Mouse (Mus musculus): Measurements from ENCODE around the gene Olfr733. TPM values are rescaled to one million over a fixed set of nuclear protein-coding genes. Genes with fewer than 3 reads are reported as not detected.

Olfr733 gene
- not detected in 2 replicates for polyA plus RNA-seq (2015; fragmentation: Nextera tagmentation; extraction: Ambion mirVana)

DNA sequence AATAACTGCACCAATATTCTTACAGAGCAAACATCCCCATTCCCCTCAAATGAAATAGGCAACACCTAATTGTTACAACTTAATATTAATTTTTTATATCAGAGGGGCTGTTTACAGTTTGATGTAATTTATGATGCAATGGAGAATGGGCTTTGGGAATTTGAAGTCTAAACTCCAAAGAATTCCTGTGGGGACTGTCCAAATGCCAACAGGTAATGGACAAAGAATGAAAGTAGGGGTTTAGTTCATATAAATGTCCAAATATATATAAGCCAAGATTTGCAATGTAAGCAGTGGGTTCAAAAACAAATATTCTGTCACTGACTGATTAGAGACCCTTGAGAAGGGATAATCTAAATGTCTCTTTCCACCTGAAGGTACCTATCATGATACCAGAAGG is at the start of gene Olfr733:
TSS of gene Olfr733 (minus strand) at position 101 of the 400 bp plus-strand sequence.
- no peak within 1 kb of the TSS for H3K27ac ChIP-seq (replicated peaks)
- H3K9ac ChIP-seq (replicated peaks) = no peak within 1 kb of the TSS
- H3K4me1 ChIP-seq = no peaks in the 10 kb centered on the region
- H3K4me3 ChIP-seq = no peak within 1 kb of the TSS
- no peak within 1 kb of the TSS for H3K4me2 ChIP-seq (replicated peaks)
- no peaks in the 10 kb centered on the region for H3K27me3 ChIP-seq
- no peaks in the 10 kb centered on the region for H3K36me3 ChIP-seq
- no peak for ATAC-seq (replicated peaks)
- no peaks in the 10 kb centered on the region for H3K9me3 ChIP-seq

DNA sequence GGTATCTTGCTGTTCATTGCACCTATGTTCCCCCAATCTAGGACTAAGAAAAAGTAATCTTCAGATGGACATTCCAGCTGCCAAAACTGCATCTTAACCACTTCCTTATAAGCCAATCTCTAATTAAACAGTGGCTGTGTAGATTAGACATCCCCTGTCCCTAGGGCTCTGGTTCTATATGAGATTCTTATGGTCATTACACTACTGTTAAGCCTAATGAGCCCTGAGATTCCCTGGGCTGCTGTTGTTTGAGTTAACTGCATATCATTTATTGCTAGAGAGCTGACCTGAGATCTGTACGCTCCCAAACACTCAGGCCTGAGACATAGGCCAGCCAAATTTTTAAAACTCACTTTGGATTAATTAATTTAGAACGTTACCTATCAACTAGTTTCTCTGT is 47.5 kb upstream of the Olfr733 start, which contains the start of gene Olfr735:
TSS of gene Olfr735 (minus strand) at position 77 of the 400 bp plus-strand sequence.
- H3K36me3 ChIP-seq = no peaks in the 10 kb centered on the region
- WGBS = 80% methylated on average over 2 of the region's 2 CpGs
- no peak within 1 kb of the TSS for H3K9ac ChIP-seq (replicated peaks)
- H3K27me3 ChIP-seq = no peaks in the 10 kb centered on the region
- ATAC-seq (replicated peaks) = no peak
- no peak within 1 kb of the TSS for H3K4me3 ChIP-seq
- H3K4me1 ChIP-seq = no peaks in the 10 kb centered on the region
- H3K4me2 ChIP-seq (replicated peaks) = no peak within 1 kb of the TSS
- H3K9me3 ChIP-seq = no peaks in the 10 kb centered on the region
- no peak within 1 kb of the TSS for H3K27ac ChIP-seq (replicated peaks)

DNA sequence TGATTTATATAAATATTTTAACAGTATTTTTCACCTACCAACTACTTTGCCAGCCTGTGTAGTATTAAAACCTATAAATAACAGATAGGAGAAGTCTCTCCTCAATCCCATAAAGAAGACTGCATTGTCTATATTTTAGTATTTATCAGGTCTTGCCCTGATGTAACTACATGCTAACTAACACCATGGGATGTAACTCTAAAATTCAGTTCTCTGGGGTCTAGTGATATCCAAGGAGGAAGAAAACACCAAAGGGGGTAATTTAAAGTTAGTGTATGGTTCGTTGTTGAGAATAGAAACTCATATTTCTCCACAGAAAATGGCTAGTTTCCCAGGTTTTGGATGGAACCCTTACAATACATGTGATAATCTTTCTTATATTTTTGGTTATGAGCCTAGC is 25.3 kb upstream of the Olfr733 start, which contains the start of gene Olfr734:
TSS of gene Olfr734 (minus strand) at position 101 of the 400 bp plus-strand sequence.
- Histone ChIP-seq H3K27me3 (no peaks in the 10 kb centered on the region), H3K4me1 (no peaks in the 10 kb centered on the region), H3K9me3 (no peaks in the 10 kb centered on the region), H3K27ac (replicated peaks) (no peak within 1 kb of the TSS), H3K4me2 (replicated peaks) (no peak within 1 kb of the TSS), H3K9ac (replicated peaks) (no peak within 1 kb of the TSS), H3K36me3 (no peaks in the 10 kb centered on the region), H3K4me3 (no peak within 1 kb of the TSS)
- no peak for ATAC-seq (replicated peaks)
- 69% methylated on average over 1 of the region's 1 CpGs for WGBS

DNA sequence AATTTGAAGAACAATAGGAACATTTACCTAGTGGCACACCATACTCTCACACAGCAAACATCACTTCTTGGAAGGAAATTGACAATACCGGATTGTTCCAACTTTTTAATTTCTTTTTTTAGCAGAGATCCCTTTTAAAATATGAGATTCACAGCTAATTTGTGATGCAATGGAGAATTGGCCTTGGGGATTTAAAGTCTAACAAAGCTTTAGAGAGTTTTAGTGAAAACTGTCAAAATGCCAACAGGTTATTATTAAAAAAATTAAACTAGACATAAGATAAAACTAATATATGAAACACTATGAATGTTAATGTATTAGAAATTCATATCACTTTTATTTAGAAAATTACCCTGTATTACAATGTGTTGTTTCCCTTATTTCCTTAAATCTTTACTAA is 17.2 kb downstream of the Olfr733 start, which contains the start of gene Olfr732:
TSS of gene Olfr732 (minus strand) at position 101 of the 400 bp plus-strand sequence.
- Histone ChIP-seq H3K9me3 (no peaks in the 10 kb centered on the region), H3K9ac (replicated peaks) (no peak within 1 kb of the TSS), H3K4me1 (no peaks in the 10 kb centered on the region), H3K4me2 (replicated peaks) (no peak within 1 kb of the TSS), H3K4me3 (no peak within 1 kb of the TSS), H3K27me3 (no peaks in the 10 kb centered on the region), H3K27ac (replicated peaks) (no peak within 1 kb of the TSS), H3K36me3 (no peaks in the 10 kb centered on the region)
- no peak for ATAC-seq (replicated peaks)
- 97% methylated on average over 1 of the region's 1 CpGs for WGBS

Other genes with a start within 250 kb of the Olfr733 start
- gene Olfr726, start 210.6 kb downstream of the Olfr733 start, polyA plus RNA-seq (2015; fragmentation: Nextera tagmentation; extraction: Ambion mirVana) = not detected in 2 replicates
- not detected in 2 replicates for gene Olfr727, start 178.3 kb downstream of the Olfr733 start, polyA plus RNA-seq (2015; fragmentation: Nextera tagmentation; extraction: Ambion mirVana)
- not detected in 2 replicates for gene Olfr728, start 158.8 kb downstream of the Olfr733 start, polyA plus RNA-seq (2015; fragmentation: Nextera tagmentation; extraction: Ambion mirVana)
- gene Olfr729, start 148.6 kb downstream of the Olfr733 start, polyA plus RNA-seq (2015; fragmentation: Nextera tagmentation; extraction: Ambion mirVana) = not detected in 2 replicates
- not detected in 2 replicates for gene Olfr730, start 113.3 kb downstream of the Olfr733 start, polyA plus RNA-seq (2015; fragmentation: Nextera tagmentation; extraction: Ambion mirVana)
- gene Olfr731, start 59.7 kb downstream of the Olfr733 start, polyA plus RNA-seq (2015; fragmentation: Nextera tagmentation; extraction: Ambion mirVana) = not detected in 2 replicates
- not detected in 2 replicates for gene Olfr732, start 17.3 kb downstream of the Olfr733 start, polyA plus RNA-seq (2015; fragmentation: Nextera tagmentation; extraction: Ambion mirVana)
- not detected in 2 replicates for gene Olfr734, start 25.2 kb upstream of the Olfr733 start, polyA plus RNA-seq (2015; fragmentation: Nextera tagmentation; extraction: Ambion mirVana)
- not detected in 2 replicates for gene Olfr735, start 47.4 kb upstream of the Olfr733 start, polyA plus RNA-seq (2015; fragmentation: Nextera tagmentation; extraction: Ambion mirVana)
- gene Tlr11, start 56.4 kb upstream of the Olfr733 start, polyA plus RNA-seq (2015; fragmentation: Nextera tagmentation; extraction: Ambion mirVana) = not detected in 2 replicates
- not detected in 2 replicates for gene Olfr736, start 79.6 kb upstream of the Olfr733 start, polyA plus RNA-seq (2015; fragmentation: Nextera tagmentation; extraction: Ambion mirVana)
- gene Olfr738, start 106.0 kb upstream of the Olfr733 start, polyA plus RNA-seq (2015; fragmentation: Nextera tagmentation; extraction: Ambion mirVana) = not detected in 2 replicates
- gene Olfr739, start 117.1 kb upstream of the Olfr733 start, polyA plus RNA-seq (2015; fragmentation: Nextera tagmentation; extraction: Ambion mirVana) = not detected in 2 replicates
- gene Olfr740, start 144.0 kb upstream of the Olfr733 start, polyA plus RNA-seq (2015; fragmentation: Nextera tagmentation; extraction: Ambion mirVana) = not detected in 2 replicates
- not detected in 2 replicates for gene Olfr741, start 171.2 kb upstream of the Olfr733 start, polyA plus RNA-seq (2015; fragmentation: Nextera tagmentation; extraction: Ambion mirVana)
- not detected in 2 replicates for gene Olfr742, start 202.1 kb upstream of the Olfr733 start, polyA plus RNA-seq (2015; fragmentation: Nextera tagmentation; extraction: Ambion mirVana)
- not detected in 2 replicates for gene Olfr743, start 220.3 kb upstream of the Olfr733 start, polyA plus RNA-seq (2015; fragmentation: Nextera tagmentation; extraction: Ambion mirVana)

Data from forebrain, embryonic 15.5 days (tissue).